Mouse (Mus musculus) naive thymus-derived CD4-positive, alpha-beta T cell, adult 2 months (primary cell): ENCODE data around the gene S100a11.
"Not testable (repeated sequence)": the region's sequence is repeated elsewhere in the genome, so short reads cannot be mapped to it uniquely, and the experiment has no call there.

ENCODE experiments used
- DNase-seq: peaks from one replicate; pipeline ENCODE4 v3.0.0-alpha.2; 2011; ENCODE audit warnings: low read depth

Gene S100a11

DNA sequence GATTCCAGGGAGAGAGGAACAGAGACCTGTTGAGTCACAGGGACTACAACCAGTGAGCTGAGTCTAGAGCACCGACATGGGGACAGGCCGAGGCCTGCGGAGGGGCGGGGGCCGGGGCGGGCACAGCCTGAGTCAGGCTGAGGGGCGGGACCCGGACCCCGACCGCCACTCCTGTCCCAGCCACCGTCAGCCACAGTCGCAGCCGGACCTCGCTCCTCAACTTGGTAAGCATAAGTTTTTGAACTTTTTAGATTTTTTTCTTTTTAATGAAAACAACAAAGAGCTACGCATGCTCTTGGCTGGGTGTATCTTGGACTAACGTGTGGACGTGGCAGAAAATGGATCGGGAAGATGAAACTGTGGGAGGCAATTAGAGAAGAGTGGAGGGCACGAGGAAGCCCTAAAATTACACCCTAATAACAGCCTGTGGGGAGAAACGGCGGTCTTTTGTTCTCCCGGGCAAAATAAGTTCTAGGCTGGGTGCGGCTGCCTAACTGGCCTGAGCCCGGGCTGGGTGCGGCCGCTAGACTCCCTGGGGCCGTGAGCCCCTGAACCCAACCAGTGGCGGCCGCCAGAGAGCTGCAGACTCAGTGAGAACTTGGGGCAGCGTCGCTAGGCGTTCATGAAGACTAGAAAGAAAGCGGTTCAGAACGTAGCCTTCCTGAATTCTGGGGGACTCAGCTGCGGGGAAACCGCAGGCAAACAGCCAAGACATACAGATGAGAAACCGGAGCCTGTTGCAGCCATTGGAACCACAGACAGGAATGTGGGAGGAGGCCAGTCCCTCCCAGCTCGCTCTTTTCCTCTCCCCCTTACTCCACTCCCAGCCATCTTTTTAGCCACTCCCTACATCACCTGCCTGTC, at the start of gene S100a11:
Gene S100a11 (plus strand): TSS at position 159 of the 864 bp plus-strand sequence.
- DNase-seq = peak; percentile 49

DNA sequence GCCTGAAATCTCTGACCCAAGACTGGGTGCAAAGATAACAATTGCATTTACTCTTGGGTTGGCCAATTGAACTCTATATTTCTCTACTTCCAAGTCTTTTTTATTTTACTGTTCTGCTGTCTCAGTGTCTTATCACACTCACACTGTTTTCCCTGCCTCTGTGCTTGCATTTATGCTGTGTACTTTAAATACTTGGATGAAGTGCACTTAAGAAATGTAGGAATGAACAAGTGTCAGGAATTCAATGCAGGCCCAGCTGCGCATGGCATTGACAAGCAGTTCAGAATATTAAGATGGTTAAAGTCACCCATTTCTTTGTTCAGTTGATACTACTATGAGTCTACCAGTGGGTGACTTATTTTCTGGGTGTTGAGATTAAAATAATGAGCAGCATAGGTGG, 40.2 kb upstream of the S100a11 start:
- no peak for DNase-seq

DNA sequence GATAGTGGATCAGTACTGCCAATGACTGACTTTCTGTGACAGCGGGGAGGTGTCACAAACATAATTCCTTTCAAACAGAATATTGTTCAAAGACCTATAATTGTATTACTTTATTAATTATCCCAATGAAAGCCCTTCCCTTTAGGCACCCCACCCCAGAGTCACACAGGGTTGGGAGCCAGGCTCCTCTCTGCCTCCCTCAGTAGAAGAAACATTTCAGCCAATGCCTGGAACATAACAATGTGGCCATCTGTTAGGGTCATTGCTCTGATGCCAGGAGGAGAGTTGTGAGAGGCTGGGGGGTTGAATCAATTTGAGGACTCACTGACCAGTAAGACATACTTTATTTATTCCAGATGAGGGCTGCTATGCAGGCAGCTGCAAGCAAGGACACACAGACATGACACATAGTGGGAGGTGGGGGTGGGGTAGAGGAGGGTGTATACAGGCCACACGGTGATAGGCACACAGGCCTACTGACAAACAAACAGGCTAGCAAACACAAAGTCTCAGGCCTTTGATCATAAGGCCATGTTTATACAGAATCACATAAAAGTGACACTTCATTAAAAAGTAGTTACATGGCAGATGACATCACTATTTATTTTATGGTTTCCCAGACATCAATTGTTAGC, 38.2 kb upstream of the S100a11 start:
- DNase-seq = no peak

DNA sequence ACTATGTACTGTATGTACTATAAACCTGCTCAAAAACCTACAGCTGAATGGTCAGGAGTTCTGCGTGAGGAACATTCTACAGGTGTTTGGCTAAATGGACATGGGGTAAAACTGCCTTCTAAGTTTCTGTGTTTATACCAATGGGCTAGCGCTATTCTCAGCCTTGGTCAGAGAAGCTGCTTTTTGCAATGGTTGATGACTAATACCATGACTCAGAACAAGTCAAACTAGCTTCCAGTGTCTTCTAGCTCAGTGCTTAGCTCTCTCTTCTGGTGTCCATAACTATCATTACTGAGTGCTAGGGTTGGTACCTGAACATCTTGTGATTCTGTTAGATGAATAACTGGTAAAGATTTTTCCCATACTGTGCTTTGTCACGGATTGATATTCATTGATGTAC, 34.7 kb upstream of the S100a11 start:
- no peak for DNase-seq

DNA sequence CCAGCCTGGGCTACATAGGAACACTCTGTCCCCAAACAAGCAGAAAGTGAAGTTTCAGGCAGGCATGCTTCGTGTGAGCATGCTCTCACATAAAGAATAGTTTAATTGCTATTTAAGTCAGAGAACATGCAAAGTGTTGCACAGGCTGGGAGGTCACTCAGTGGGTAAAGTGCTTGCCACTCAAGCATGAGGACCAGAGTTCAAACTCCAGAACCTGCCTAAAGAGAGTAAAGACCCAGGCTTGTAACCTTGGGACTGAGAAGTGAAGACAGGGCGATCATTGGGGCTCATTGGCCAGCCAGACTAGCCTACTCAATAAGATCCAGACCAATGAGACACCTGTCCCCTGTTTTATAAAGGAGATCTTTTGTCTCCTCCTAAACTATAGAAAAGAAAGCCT, 31.7 kb upstream of the S100a11 start:
- no peak for DNase-seq

DNA sequence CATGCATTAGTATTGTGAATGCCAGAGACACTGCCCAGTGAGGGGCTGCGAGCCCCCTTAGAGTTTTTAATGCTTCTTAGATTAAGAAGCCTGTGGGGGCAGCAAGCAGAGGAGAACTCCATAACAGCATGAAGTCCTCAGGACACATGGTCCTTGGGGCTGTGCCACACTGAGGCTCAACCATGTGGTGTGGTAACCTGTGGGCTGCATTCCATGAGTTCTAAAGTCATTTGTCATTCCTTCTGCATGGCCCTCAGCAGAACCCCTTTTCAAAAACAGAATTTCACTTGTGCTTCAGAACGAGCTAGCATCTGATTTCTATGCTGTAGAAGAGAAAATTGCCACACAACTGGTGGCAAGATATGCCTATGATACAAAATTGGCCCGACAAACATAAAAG, 28.1 kb upstream of the S100a11 start:
- no peak for DNase-seq

DNA sequence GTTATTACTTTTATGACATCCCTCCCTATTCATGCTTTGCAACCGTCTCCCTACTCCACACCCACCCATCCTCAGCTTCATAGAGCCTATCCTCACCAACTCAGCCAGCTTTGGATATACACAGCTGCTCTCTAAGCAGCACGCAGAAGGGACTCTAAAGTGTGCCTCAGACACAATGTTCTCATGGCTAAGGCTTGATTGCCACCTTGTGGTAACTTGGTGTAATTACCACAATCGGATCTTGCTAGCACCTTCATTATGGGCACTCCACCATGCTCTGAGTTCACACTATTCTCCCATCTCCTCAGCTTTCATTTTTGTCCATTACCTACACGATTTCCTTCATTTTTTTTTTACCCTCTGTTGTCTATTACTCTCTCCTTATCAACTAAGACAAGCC, 26.3 kb upstream of the S100a11 start:
- DNase-seq = peak; percentile 85

DNA sequence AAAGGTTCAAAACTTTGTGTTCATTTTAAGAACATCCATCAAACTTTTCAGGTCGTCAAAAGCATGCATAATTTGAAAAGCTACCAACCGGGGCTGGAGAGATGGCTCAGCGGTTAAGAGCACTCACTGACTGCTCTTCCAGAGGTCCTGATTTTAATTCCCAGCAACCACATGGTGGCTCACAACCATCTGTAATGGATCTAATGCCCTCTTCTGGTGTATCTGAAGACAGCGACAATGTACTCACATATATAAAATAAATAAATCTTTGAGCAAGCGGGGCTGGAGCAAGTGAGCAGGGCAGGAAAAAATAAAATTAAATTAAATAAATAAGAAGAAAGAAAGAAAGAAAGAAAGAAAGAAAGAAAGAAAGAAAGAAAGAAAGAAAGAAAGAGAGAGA, 25.5 kb upstream of the S100a11 start:
- not testable (repeated sequence) for DNase-seq

DNA sequence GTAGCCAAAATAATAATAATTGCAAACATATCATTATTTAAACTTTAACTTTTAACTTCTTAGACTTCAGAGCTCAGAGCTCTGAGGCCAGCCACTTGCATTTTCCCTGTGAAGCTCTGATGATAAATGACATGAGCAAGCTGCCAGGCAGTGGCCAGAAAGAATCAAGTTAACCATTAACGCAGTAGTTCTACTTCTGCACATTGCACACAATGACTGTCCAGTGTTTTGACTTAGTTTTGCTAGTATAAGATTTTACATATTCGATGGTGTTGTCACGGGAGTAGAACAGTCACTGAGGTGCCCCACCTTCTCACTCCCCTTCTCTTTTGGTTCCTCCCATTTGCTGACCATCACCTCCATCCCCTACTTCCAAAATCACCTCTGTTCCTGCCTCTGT, 23.2 kb upstream of the S100a11 start:
- DNase-seq = no peak

DNA sequence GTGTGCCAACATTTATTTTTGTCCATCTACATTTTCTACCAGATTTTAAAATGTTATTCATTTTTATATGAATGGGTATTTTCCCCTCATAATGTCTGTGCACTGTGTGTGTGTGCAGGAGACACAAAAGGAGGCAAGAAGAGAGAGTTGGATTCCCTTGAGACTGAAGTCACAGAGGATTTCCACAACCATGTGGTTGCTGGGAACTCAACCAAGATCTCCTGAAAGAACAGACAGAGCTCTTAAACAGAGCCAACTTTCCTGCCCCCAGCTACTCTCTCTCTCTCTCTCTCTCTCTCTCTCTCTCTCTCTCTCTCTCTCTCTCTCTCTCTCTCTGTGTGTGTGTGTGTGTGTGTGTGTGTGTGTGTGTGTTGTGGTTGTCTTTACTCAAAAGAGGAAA, 21.2 kb upstream of the S100a11 start:
- no peak for DNase-seq

DNA sequence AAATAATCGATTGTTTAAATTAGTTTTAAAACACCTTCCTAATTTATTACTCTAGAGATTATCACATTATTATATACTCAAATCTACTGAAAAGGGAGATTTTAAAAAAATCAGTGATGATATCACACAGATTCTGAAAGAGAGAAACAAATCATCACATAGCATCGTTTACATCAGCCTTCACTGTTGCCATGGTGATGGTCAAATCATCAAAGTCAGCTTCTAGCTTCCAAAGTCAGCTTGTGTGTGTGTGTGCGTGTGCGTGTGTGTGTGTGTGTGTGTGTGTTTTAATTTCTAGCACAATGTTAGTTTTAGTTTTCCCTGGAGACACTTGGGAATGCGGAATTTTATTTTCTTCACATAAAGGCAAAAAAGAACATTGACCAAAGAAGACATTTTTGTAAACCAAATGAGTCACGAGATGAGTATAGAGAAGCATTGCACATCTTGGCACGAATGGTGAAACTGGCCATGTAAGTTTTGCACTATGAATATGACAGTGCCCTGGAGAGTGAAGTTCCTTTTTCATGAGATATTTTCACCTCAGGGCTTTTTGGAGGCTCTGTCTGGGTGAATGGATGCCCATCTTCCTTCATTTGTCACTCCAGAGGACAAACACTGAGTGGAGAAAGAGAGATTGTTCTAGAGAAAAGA, 15.6 kb upstream of the S100a11 start:
- peak; percentile 43 for DNase-seq

DNA sequence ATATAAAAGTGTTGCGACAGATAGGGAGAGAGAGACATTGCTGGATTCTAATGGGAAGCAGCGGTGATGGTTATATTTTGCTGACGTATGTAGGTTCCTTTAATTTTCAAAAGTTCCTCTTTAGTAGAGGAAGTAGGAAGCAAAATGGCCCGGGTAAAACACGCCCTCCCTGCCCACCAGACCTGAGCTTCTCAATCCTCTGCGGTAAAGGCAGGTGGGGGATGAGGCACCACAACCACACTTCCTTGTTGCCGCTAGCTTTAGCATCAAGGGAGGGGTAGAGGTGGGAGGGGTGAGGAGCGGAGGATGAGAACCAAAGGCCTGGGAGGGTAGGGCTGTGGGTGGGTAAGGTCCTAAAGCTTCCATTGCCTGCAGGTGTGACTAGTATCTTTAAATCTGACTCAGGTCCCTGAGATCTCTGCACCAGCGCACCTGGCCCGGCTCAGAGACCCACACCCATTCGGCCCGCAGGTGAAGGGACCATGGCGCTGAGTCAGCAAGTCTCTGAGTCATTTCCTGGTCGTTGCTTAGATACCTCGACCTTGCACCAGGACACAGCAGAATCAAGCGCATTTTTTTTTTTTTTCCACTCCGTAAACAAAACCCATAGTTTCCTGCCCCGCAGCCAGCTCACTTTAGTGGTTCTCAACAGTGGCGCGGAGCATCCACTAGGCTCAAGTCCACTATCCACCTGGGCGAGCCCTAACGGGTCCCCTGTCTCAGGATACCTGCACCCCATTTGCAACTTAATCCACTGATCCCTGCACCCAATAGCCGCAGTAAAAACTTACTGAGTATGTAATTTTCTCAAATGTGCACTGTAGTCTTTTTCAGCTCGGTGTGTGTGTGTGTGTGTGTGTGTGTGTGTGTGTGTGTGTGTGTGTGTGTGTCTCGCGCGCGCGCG, 14.1 kb upstream of the S100a11 start:
- peak; percentile 93 for DNase-seq

DNA sequence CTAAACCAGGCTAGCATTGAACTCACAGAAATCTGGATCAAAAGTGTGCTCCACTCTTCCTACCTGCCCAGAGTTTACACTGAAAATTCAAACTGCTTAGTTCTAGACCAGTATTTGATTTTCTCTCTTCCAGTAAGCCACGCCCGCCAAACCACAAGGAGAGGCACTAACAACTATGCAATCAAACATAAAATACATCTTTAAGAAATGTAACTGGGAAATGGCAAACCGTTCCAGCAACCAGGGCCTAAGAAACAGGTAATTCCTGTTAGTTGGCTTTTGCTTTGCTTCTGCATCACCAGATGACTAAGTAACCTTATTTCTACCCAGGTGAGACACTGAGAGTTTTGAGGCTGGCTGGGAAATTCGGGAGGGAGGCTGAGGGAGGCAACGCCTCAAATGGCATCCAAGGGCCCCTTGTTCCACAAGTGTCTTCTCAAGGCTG, 13.4 kb upstream of the S100a11 start:
- DNase-seq = no peak

DNA sequence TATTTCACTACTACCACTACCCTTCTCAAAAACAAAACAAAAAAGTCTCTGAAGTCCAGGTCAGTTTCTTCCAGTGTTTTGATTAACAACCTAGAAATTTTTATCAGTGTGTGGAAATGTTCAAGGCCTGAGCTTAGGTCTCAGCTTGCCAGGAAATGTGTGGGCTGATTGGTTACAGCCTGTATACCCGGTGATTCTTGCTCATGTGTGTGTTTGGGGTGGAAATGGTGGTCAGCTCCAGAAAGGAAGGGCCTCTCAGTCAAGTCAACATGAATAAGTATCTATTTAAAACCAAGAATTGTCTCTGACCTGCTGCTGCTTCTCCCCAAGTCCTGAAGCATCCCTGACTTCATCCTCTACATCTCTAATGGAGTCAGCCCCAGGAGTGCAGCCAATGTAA, 11.0 kb upstream of the S100a11 start:
- no peak for DNase-seq

DNA sequence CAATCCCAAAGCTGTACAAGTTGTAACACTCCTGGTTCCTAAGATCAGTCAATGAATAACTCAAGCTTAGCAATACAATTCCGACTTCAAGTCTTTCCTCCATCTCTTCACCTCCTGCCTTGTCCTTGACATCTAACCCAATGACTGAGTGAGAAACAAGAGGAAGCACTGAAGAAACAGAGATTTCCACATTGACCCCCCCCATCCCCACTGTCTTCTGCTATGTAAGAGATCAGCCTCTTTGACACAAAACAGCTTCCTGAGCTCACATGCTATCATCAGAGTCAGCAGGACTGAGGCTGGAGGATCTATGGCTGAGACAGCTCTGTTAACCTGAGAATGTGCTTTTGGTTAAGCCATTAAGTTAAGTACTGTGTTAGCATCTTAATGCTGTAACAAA, 9.3 kb upstream of the S100a11 start:
- no peak for DNase-seq

DNA sequence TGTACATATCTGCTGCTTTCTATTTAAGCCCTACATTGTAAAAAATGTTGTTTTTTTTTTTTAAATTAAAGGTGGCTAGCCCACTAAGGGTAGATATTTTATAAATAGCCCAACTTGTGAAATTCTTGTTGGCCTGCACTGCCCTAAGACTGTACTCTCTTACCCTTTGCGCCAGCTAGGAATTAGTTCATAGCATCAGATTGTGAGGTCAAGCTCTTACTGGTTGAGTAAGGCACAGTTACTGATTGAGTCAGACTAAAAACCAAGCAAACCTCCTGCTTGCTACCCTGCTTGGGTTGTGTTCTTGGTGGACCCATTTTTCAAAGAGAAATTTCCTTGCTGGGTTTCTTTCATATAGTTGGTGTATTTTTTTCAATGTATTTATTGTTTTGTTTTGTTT, 8.5 kb upstream of the S100a11 start:
- DNase-seq = no peak

DNA sequence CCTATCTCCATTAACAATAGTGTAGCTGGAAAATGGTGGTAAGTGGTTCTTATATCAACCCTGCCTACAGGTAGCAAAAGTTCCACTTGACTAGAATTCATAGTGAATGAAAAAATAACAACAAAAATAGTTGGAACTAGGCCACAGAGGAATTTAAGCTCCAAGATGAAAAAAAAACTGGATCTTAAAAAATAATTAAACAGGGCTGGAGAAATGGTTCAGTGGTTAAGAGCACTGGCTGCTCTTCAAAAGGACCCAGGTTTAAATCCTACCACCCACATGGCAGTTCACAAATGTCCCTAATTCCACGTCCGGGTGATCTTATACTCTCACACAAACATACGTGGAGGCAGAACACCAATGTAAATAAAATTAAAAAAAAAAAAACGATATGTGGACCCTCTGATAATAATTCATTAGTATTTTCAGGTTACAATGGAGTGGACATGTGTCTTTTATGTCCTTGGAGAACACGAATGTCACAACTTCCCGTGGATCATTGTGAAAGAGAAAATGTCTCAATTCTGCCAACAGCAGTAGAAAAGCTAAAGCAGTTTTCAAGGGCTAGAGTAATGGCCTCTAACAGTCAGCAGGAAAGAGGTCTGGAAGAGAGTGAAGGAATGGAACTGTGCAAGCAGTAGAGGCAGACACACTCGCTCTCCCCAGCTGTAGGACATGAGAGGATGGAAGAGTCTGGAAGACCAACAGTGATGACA, 7.7 kb upstream of the S100a11 start:
- DNase-seq = no peak

DNA sequence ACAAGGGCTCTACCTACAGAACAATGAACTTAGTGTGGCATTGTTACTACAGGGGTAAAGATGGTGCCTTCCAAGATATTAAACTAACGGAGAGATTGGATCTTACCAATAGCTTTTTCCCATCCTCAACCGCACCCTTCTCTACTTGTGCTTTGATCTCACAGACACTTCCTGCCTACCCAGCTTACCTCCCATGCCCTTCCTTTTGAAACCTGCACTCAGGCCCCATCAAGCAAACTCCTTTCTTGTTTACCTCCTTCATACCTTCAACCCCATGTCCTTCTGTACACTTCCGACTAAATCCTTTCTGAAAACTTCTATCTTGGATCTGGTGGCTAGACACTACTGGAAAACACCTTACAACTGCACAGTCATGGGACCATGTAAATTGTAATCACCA, 5.7 kb upstream of the S100a11 start:
- DNase-seq = peak; percentile 56

DNA sequence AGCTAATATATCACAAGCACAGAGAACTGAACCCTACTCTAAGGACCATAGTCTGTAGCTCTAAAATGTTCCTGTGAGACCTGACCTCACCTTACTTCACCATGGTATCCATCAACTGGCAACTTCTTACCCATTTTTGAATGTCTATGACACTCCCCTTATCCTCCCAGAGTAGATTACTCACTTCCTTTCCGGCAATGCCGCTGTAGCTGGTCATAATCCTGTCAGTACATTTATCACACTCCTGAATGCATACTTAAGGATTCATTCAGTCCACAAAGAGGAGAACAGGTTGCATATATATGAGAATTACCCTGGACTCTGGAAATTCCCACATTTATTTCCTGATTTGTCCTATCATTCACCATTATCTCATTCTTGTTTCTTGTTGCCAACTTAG, 2.9 kb upstream of the S100a11 start:
- no peak for DNase-seq

DNA sequence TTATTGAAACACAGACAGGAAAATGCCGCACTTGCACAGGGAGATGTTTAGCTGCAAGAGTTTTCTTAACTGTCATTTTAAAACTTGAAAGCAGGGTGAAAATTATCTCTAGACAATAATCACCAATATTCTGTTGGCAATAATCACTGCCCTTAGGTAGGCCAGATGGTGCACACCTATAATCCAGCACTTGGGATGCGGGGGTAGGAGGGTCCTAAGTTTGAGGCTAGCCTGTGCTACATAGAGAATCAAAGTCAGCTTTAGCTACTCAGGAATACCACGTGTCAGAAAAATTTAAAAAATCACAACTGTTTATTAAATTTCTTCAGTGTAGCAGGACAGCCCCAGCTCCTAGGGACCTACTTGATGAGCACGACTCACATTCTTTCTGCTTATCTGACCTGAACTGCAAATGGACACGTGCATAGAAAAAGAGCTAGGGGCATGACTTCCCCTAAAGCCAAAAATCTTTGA, 395 bp upstream of the S100a11 start:
- DNase-seq = no peak

DNA sequence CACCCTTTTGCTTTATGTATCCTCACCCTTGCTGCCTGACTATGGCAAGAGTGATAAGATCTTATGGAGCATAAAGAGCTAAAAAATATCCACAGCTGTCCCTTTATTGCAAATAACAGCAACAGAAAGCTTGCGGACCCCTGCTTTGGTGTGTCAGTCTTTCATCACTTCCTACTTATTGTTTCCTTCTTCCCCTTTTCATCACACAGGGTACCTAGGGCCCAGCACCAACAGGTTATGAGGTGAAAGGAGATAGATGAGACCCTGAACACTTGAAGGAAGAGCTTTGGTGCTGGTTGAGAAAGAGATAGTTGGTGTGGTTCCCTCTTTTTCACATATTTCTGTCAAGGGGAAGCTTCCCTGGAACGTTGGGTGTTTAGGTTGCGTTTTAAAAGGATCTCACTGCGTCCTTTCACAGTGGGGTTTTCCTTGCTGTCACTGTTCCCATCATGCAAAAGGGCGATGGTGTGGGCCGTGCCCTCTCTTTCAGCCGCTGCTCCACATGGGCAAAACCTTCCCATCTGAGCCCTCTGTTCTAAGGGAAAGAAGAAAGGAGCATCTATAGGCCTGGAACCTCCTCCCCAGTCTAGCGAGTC, 1.3 kb downstream of the S100a11 start:
- no peak for DNase-seq
